Mouse (Mus musculus) heart, embryonic 16.5 days (tissue): ENCODE results near the gene Slc12a9. TPM values are rescaled to one million over a fixed set of nuclear protein-coding genes. Genes with fewer than 3 reads are reported as not detected.
A peak's percentile ranks its signal among the peaks of the same experiment; 100 is the strongest.

Experiments used
- ATAC-seq: fragments of 200-750 bp; cut with Nextera tagmentation; replicated peaks from 2 replicates; pipeline ENCODE4 v1.8.0; 2017; ENCODE audit warnings: moderate number of reproducible peaks; ENCODE audit not compliant: insufficient read depth, low FRiP score; ENCODE audit errors: extremely low read depth
- H3K27ac ChIP-seq: fragments of 300-500 bp; sonication (generic); 2 replicates; pipeline ENCODE4 v1.5.1; 2014; ENCODE audit warnings: mild to moderate bottlenecking, low read length, control low read depth, moderate library complexity
- H3K27me3 ChIP-seq: fragments of 300-500 bp; sonication (generic); 2 replicates; pipeline ENCODE4 v1.6.1; 2014; ENCODE audit warnings: low read length, mixed read lengths; ENCODE audit not compliant: control insufficient read depth, insufficient read depth
- H3K36me3 ChIP-seq: fragments of 300-500 bp; sonication (generic); 2 replicates; pipeline ENCODE4 v1.6.1; 2014; ENCODE audit not compliant: control insufficient read depth, insufficient read depth
- H3K4me1 ChIP-seq: fragments of 300-500 bp; sonication (generic); 2 replicates; pipeline ENCODE4 v1.6.1; 2014; ENCODE audit warnings: low read length, mixed read lengths; ENCODE audit not compliant: control insufficient read depth, insufficient read depth
- H3K4me2 ChIP-seq: fragments of 300-500 bp; sonication (generic); 2 replicates; pipeline ENCODE4 v1.6.1; 2014; ENCODE audit warnings: low read depth, mild to moderate bottlenecking, control low read depth, low read length
- H3K4me3 ChIP-seq: fragments of 300-500 bp; sonication (generic); 2 replicates; pipeline ENCODE4 v1.5.1; 2014; ENCODE audit warnings: mild to moderate bottlenecking, control low read depth, low read length
- H3K9ac ChIP-seq: fragments of 300-500 bp; sonication (generic); 2 replicates; pipeline ENCODE4 v1.6.1; 2014; ENCODE audit warnings: low read length, control low read depth
- H3K9me3 ChIP-seq: fragments of 300-500 bp; sonication (generic); replicated peaks from 2 replicates; pipeline ENCODE4 v1.6.1; 2016; ENCODE audit warnings: low read length; ENCODE audit not compliant: control insufficient read depth
- WGBS: fragments of 180-500 bp; shearing (Covaris S2); extraction: QIAGEN DNeasy Blood & Tissue Kit; methylation state at CpG from one replicate; pipeline ENCODE4 v1.1.7; 2014; 5-methylcytosine and 5-hydroxymethylcytosine counted together
- polyA plus RNA-seq: library from polyadenylated mRNA; unstranded; fragments of >200 nt; fragmentation: Nextera tagmentation; extraction: Ambion mirVana; gene quantifications from 2 replicates; pipeline ENCODE4 v1.2.1, GENCODE M21; 2015

Gene Slc12a9
- 7.7 and 8.5 TPM in 2 replicates for polyA plus RNA-seq

GRCm38 (mm10) chr5:137333512-137334174 is at the start of gene Slc12a9:
Gene Slc12a9, minus strand, starts transcription at chr5:137333597.
- H3K36me3 ChIP-seq: no peaks in the 10 kb centered on the region
- no peaks in the 10 kb centered on the region for H3K9me3 ChIP-seq
- no peak within 1 kb of the TSS for H3K27ac ChIP-seq
- peak within 1 kb of the TSS; percentile 92 for H3K4me2 ChIP-seq
- H3K27me3 ChIP-seq: no peaks in the 10 kb centered on the region
- peak within 1 kb of the TSS; percentile 59 for H3K9ac ChIP-seq
- WGBS: under 1% methylated on average over 44 of the region's 44 CpGs
- ATAC-seq: peak; percentile 90
- peaks cover 9% of the 10 kb centered on the region; the same call in 1 of the 2 replicates for H3K4me1 ChIP-seq
- peak within 1 kb of the TSS; percentile 67 for H3K4me3 ChIP-seq

GRCm38 (mm10) chr5:137381152-137381551 is 47.8 kb upstream of the Slc12a9 start:
- Histone ChIP-seq H3K9me3 (no peaks in the 10 kb centered on the region), H3K4me2 (no peak overlapping the region), H3K36me3 (no peaks in the 10 kb centered on the region), H3K4me3 (no peak overlapping the region), H3K27me3 (no peaks in the 10 kb centered on the region), H3K4me1 (peaks cover 6% of the 10 kb centered on the region), H3K9ac (no peak overlapping the region), H3K27ac (no peak overlapping the region)
- WGBS: 52% methylated on average over 4 of the region's 4 CpGs
- ATAC-seq: no peak

DNA sequence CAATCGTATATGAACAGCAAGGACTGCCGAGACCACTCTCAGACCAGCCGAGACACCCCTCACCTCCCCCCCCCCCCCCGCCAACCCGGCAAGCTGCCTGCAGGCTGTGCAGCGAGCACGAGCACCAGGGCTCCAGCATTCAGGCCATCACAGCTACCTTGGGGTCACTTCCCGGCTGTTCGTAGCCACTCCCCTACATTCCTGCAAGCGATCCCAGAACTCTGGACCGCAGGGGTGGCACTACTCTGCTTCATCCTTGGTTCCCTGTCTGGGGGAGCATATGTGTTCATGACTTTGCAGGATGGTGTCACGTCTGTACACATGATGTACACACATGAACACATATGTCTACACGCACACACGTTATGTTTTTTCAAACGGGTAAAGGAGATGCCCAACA is 44.2 kb upstream of the Slc12a9 start:
- H3K27ac ChIP-seq: no peak overlapping the region
- H3K9me3 ChIP-seq: no peaks in the 10 kb centered on the region
- peaks cover 11% of the 10 kb centered on the region for H3K4me1 ChIP-seq
- 23% methylated on average over 11 of the region's 15 CpGs for WGBS
- H3K36me3 ChIP-seq: peaks cover 10% of the 10 kb centered on the region
- no peaks in the 10 kb centered on the region for H3K27me3 ChIP-seq
- 0 out of 2 replicates have a peak, but pooled peaks have one; percentile 12 for ATAC-seq
- H3K4me2 ChIP-seq: peak overlapping the region; percentile 44
- no peak overlapping the region for H3K4me3 ChIP-seq
- 0 out of 2 replicates have a peak overlapping the region, but pooled peaks have one; percentile 38 for H3K9ac ChIP-seq

DNA sequence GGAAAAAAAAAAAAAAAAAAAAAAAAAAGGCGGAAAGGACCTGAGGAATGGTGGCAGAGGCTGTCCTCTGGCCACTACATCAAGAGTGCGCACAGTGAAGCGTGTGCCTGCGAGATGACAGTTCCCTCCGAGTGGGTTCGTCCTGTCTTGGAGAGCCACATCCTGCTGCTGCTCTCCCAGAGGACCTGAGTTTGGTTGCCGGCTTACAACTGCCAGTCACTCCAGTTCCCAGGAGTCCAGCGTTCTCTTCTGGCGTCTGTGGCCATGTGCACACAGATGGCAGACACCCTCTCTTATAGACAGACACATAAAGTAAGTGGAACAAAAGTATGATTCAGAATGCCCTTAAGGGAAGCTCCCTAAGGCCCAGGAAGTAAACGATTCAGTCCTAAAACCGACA is 43.8 kb upstream of the Slc12a9 start:
- Histone ChIP-seq H3K9ac (no peak overlapping the region), H3K4me2 (peak overlapping the region; percentile 44), H3K4me1 (peaks cover 11% of the 10 kb centered on the region), H3K27ac (no peak overlapping the region), H3K27me3 (no peaks in the 10 kb centered on the region), H3K4me3 (no peak overlapping the region), H3K9me3 (no peaks in the 10 kb centered on the region), H3K36me3 (peaks cover 12% of the 10 kb centered on the region)
- WGBS: 25% methylated on average over 11 of the region's 11 CpGs
- ATAC-seq: no peak

- H3K9me3 ChIP-seq: no peaks in the 10 kb centered on the region
- ATAC-seq: no peak; the same call in 1 of the 2 replicates
- H3K36me3 ChIP-seq: peaks cover 17% of the 10 kb centered on the region
- no peaks in the 10 kb centered on the region for H3K27me3 ChIP-seq
- no peak overlapping the region for H3K4me3 ChIP-seq
- no peak overlapping the region for H3K27ac ChIP-seq
- WGBS: 53% methylated on average over 9 of the region's 9 CpGs
- no peak overlapping the region for H3K9ac ChIP-seq
- H3K4me2 ChIP-seq: no peak overlapping the region
- H3K4me1 ChIP-seq: peaks cover 11% of the 10 kb centered on the region
Measured at GRCm38 (mm10) chr5:137376722-137377121, 43.3 kb upstream of the Slc12a9 start.

DNA sequence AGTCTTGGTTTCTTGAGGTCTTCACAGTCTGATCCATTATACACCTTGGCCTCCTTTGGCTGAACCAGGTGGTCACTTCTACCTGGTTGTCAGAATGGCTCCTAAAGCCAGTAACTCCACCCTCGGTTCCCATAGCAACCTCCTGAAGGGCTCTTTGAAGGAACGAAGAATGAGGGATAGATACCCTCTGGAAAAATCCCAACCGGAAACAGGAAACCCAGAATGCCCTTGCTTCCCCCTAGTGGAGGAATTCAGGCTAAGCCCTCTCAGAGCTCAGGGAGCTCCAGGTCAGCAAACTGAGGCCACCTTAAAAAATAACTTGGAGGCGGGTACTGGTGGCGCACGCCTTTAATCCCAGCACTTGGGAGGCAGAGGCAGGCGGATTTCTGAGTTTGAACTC is 42.8 kb upstream of the Slc12a9 start:
- H3K9ac ChIP-seq: no peak overlapping the region
- 31% methylated on average over 7 of the region's 7 CpGs for WGBS
- H3K36me3 ChIP-seq: peaks cover 20% of the 10 kb centered on the region
- H3K27me3 ChIP-seq: no peaks in the 10 kb centered on the region
- H3K4me1 ChIP-seq: peaks cover 11% of the 10 kb centered on the region
- no peaks in the 10 kb centered on the region for H3K9me3 ChIP-seq
- ATAC-seq: no peak; the same call in 1 of the 2 replicates
- peak overlapping the region; percentile 51 for H3K27ac ChIP-seq
- no peak overlapping the region for H3K4me2 ChIP-seq
- no peak overlapping the region for H3K4me3 ChIP-seq

- Histone ChIP-seq H3K4me2 (no peak overlapping the region), H3K4me1 (peaks cover 11% of the 10 kb centered on the region), H3K36me3 (peaks cover 26% of the 10 kb centered on the region), H3K4me3 (no peak overlapping the region), H3K9ac (no peak overlapping the region), H3K9me3 (no peaks in the 10 kb centered on the region), H3K27me3 (no peaks in the 10 kb centered on the region), H3K27ac (peak overlapping the region; percentile 51)
- ATAC-seq: peak; percentile 43; the same call in 1 of the 2 replicates
- 19% methylated on average over 2 of the region's 2 CpGs for WGBS
Measured at GRCm38 (mm10) chr5:137375627-137376026, 42.2 kb upstream of the Slc12a9 start.

GRCm38 (mm10) chr5:137374521-137375080 is 41.2 kb upstream of the Slc12a9 start:
- 80% methylated on average over 4 of the region's 4 CpGs for WGBS
- H3K4me2 ChIP-seq: no peak overlapping the region
- ATAC-seq: no peak
- no peak overlapping the region for H3K9ac ChIP-seq
- H3K27ac ChIP-seq: no peak overlapping the region
- H3K27me3 ChIP-seq: no peaks in the 10 kb centered on the region
- H3K4me3 ChIP-seq: no peak overlapping the region
- no peaks in the 10 kb centered on the region for H3K9me3 ChIP-seq
- H3K36me3 ChIP-seq: peaks cover 34% of the 10 kb centered on the region
- peaks cover 11% of the 10 kb centered on the region for H3K4me1 ChIP-seq

- H3K4me2 ChIP-seq: no peak overlapping the region
- no peaks in the 10 kb centered on the region for H3K9me3 ChIP-seq
- no peak for ATAC-seq
- peaks cover 45% of the 10 kb centered on the region for H3K36me3 ChIP-seq
- H3K4me3 ChIP-seq: no peak overlapping the region
- peaks cover 11% of the 10 kb centered on the region for H3K4me1 ChIP-seq
- H3K9ac ChIP-seq: no peak overlapping the region
- H3K27ac ChIP-seq: no peak overlapping the region
- 74% methylated on average over 12 of the region's 12 CpGs for WGBS
- no peaks in the 10 kb centered on the region for H3K27me3 ChIP-seq
Measured at GRCm38 (mm10) chr5:137373371-137373950, 40.1 kb upstream of the Slc12a9 start.
